ENCODE assay signal across 8 mouse cellular contexts in the genomic region with DNA sequence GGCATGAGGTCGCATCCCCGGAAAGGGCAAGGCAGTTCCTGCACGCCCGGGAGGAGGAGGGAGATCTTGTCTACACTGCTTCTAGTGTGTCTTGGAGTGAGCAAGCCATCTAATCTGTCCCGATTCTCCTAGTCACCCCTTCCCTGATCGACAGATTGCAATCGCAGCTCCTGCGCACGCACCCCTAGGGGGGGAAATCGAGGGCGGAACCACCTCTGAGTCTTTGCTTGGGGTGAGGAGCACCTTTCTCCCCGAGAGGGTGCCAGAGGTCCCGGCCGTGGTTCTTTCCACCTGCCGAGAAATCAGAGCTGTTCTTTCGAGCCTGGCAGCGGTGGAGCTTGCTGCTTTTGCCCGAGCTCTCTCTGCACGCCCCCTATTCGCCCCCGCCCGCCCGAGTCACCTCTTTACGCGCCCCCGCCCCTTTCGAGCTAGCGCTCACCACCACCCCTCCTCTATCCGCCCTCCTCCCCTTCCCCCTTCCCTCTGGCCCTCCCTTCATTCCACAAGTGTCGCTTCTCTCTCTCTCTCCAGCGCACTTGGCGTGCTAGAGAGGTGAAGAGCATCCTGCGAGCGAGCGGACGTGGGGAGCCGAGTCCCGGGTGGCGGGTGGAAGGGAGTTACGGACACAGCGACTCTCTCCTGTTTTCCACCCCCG. TPM values are rescaled to one million over a fixed set of nuclear protein-coding genes. Genes with fewer than 3 reads are reported as not detected.
DNase-seq lines count a peak whose midpoint lies in the region; ATAC-seq lines count a peak whose summit lies in the region.

A gene (plus strand): TSS at position 498 of the 655 bp plus-strand sequence.

- H3K4me2 ChIP-seq in hindbrain, embryonic 12.5 days (replicated peaks) = peak within 1 kb of the TSS; percentile 99
- H3K4me2 ChIP-seq in midbrain, embryonic 16.5 days (ENCODE audit: low read length) = peak within 1 kb of the TSS; percentile 93

- peaks cover 77% of the 10 kb centered on the region for H3K27me3 ChIP-seq in hindbrain, embryonic 12.5 days
- peaks cover 14% of the 10 kb centered on the region for H3K27me3 ChIP-seq in midbrain, embryonic 16.5 days (ENCODE audit: control insufficient read depth, insufficient read depth, low read depth, low read length)

- peak within 1 kb of the TSS; percentile 58 for H3K4me3 ChIP-seq in hindbrain, embryonic 12.5 days
- peak within 1 kb of the TSS; percentile 78 for H3K4me3 ChIP-seq in midbrain, embryonic 16.5 days (ENCODE audit: low read depth, low read length)

- no peak within 1 kb of the TSS for H3K27ac ChIP-seq in hindbrain, embryonic 12.5 days
- peak within 1 kb of the TSS; percentile 83 for H3K27ac ChIP-seq in midbrain, embryonic 16.5 days (ENCODE audit: low read length)

- H3K36me3 ChIP-seq in hindbrain, embryonic 12.5 days = no peaks in the 10 kb centered on the region
- H3K36me3 ChIP-seq in midbrain, embryonic 16.5 days (ENCODE audit: control insufficient read depth, insufficient read depth, low read length) = no peaks in the 10 kb centered on the region

- ATAC-seq in hindbrain, embryonic 12.5 days (ENCODE audit: low FRiP score) = peak; percentile 68
- ATAC-seq in midbrain, embryonic 16.5 days = peak; percentile 79

- DNase-seq in adrenal gland, adult 2 months = peak; percentile 49
- no peak for DNase-seq in adrenal gland, adult 18-20 months (ENCODE audit: low spot score in 2 of 2)
- peak; percentile 4 for DNase-seq in urinary bladder, postnatal 14 days (ENCODE audit: low spot score)
- DNase-seq in urinary bladder, postnatal 10 days (ENCODE audit: low spot score) = no peak
- DNase-seq in left cerebral cortex, postnatal 36 days (ENCODE audit: low spot score in 2 of 2) = peak; percentile 53 to 65
- DNase-seq in MN1 (ENCODE audit: low spot score) = no peak

- peak within 1 kb of the TSS; percentile 61 for H3K9ac ChIP-seq in hindbrain, embryonic 12.5 days
- peak within 1 kb of the TSS; percentile 86 for H3K9ac ChIP-seq in midbrain, embryonic 16.5 days (ENCODE audit: low read depth, low read length)

- no peaks in the 10 kb centered on the region for H3K9me3 ChIP-seq in hindbrain, embryonic 12.5 days (replicated peaks)
- no peaks in the 10 kb centered on the region for H3K9me3 ChIP-seq in midbrain, embryonic 16.5 days (replicated peaks; ENCODE audit: control insufficient read depth, low read length, poor library complexity, severe bottlenecking)

- H3K4me1 ChIP-seq in hindbrain, embryonic 12.5 days = peaks cover 15% of the 10 kb centered on the region
- H3K4me1 ChIP-seq in midbrain, embryonic 16.5 days (ENCODE audit: control insufficient read depth, insufficient read depth, low read length) = peaks cover 29% of the 10 kb centered on the region

- WGBS in hindbrain, embryonic 12.5 days = under 1% methylated on average over 41 of the region's 42 CpGs
- 0% methylated on average over 38 of the region's 42 CpGs for WGBS in midbrain, embryonic 16.5 days

- intact Hi-C loops in left cerebral cortex, postnatal 36 days (cut with DNase I) = loop anchor here (5.0 to 10.0 kb wide), 5 partner anchors 131 to 1121 kb away; a partner anchor contains a TSS

RNA-seq across cellular contexts. Expression of the gene that starts here (rescaled TPM):
- total RNA-seq in adrenal gland, adult 2 months (2021) = 1 to 10 TPM; 3.5 to 4.6 TPM
- 2.2 and 2.4 TPM in 2 replicates for polyA plus RNA-seq in adrenal gland, adult 2 months (2012; rRNA removed)
- 1 to 10 TPM; 4.3 to 5.5 TPM for total RNA-seq in adrenal gland, adult 18-20 months (2021)
- 2.5 and 3.7 TPM in 2 replicates for polyA plus RNA-seq in hindbrain, embryonic 12.5 days (2016; fragmentation: Nextera tagmentation; extraction: Ambion mirVana)
- 10 to 100 TPM; 54.0 to 69.8 TPM for total RNA-seq in left cerebral cortex, postnatal 36 days (2021)
- polyA plus RNA-seq in midbrain, embryonic 16.5 days (2015; fragmentation: Nextera tagmentation; extraction: Ambion mirVana) = 13.8 and 16.9 TPM in 2 replicates

Comparison
In these comparisons a context has a peak if more than half of its experiments do, and no peak if none do; other contexts are left out.
1. RNA of the gene that starts here (total RNA-seq): 54.0 to 69.8 TPM in left cerebral cortex, postnatal 36 days; 4.3 to 5.5 TPM in adrenal gland, adult 18-20 months and 3.5 to 4.6 TPM in adrenal gland, adult 2 months; every median in the first group is over 4 times any median in the second.
2. DNase-seq: peak in adrenal gland, adult 2 months (single experiment), urinary bladder, postnatal 14 days (single experiment) and left cerebral cortex, postnatal 36 days (2 of 2); none in adrenal gland, adult 18-20 months (0 of 2), urinary bladder, postnatal 10 days (single experiment) and MN1 (single experiment).